Mouse (Mus musculus) liver, embryonic 14.5 days (tissue): ENCODE data around the gene Smyd5. TPM values are rescaled to one million over a fixed set of nuclear protein-coding genes. Genes with fewer than 3 reads are reported as not detected.

ENCODE experiments used
- ATAC-seq: fragments of 200-750 bp; cut with Nextera tagmentation; 2 replicates; pipeline ENCODE4 v1.8.0; 2017; ENCODE audit warnings: moderate number of reproducible peaks, mild to moderate bottlenecking, moderate library complexity; ENCODE audit not compliant: insufficient read depth
- DNase-seq, 3 experiments: peaks; one replicate each; pipeline ENCODE4 v3.0.0-alpha.2; 2012 to 2013; ENCODE audit warnings: low read depth in 3 of 3, low spot score in 3 of 3
- H3K27ac ChIP-seq: fragments of 300-500 bp; sonication (generic); 2 replicates; pipeline ENCODE4 v1.5.1; 2014; ENCODE audit warnings: moderate library complexity, mild to moderate bottlenecking, control low read depth, inconsistent platforms
- H3K27me3 ChIP-seq: fragments of 300-500 bp; sonication (generic); 2 replicates; pipeline ENCODE4 v1.6.1; 2014; ENCODE audit warnings: mild to moderate bottlenecking, low read length, moderate library complexity; ENCODE audit not compliant: control insufficient read depth, insufficient read depth
- H3K36me3 ChIP-seq: fragments of 300-500 bp; sonication (generic); replicated peaks from 2 replicates; pipeline ENCODE4 v1.6.1; 2014; ENCODE audit warnings: low read depth; ENCODE audit not compliant: control insufficient read depth, insufficient read depth
- H3K4me1 ChIP-seq, 2 experiments: fragments of 200-500 bp in 1 of 2; fragments of 300-500 bp in 1 of 2; sonication (generic) in 1 of 2; replicated peaks; 2 replicates each; pipeline ENCODE4 v1.6.1; 2012 to 2014; ENCODE audit warnings: antibody characterized with exemption in 1 of 2, inconsistent platforms in 1 of 2, low read length in 1 of 2; ENCODE audit not compliant: control insufficient read depth in 2 of 2, insufficient read depth in 2 of 2
- H3K4me2 ChIP-seq: fragments of 300-500 bp; sonication (generic); 2 replicates; pipeline ENCODE4 v1.6.1; 2014; ENCODE audit warnings: low read depth, mild to moderate bottlenecking, control low read depth, moderate library complexity
- H3K4me3 ChIP-seq, 2 experiments: fragments of 200-500 bp in 1 of 2; fragments of 300-500 bp in 1 of 2; sonication (generic) in 1 of 2; 2 replicates each; pipeline ENCODE4 v1.5.1; 2012 to 2014; ENCODE audit warnings: low read depth in 2 of 2, low read length in 2 of 2, mild to moderate bottlenecking in 2 of 2, control low read depth in 1 of 2, inconsistent platforms in 1 of 2, moderate library complexity in 1 of 2; ENCODE audit not compliant: insufficient read depth in 1 of 2
- H3K9ac ChIP-seq: fragments of 300-500 bp; sonication (generic); replicated peaks from 2 replicates; pipeline ENCODE4 v1.6.1; 2014; ENCODE audit warnings: mild to moderate bottlenecking, control low read depth, moderate library complexity
- H3K9me3 ChIP-seq: fragments of 300-500 bp; sonication (generic); 2 replicates; pipeline ENCODE4 v1.6.1; 2016; ENCODE audit warnings: low read length, mixed read lengths; ENCODE audit not compliant: control insufficient read depth
- CTCF ChIP-seq: IDR thresholded peaks from 2 replicates; pipeline ENCODE4 v1.5.1; 2016; ENCODE audit warnings: antibody characterized with exemption, low read depth, control low read depth
- EP300 ChIP-seq: IDR thresholded peaks from 2 replicates; pipeline ENCODE4 v1.6.1; 2016; ENCODE audit warnings: antibody characterized with exemption, low read depth
- WGBS: fragments of 180-500 bp; shearing (Covaris S2); extraction: QIAGEN DNeasy Blood & Tissue Kit; methylation state at CpG from one replicate; pipeline ENCODE4 v1.1.7; 2014; ENCODE audit not compliant: insufficient replicate concordance; 5-methylcytosine and 5-hydroxymethylcytosine counted together
- polyA plus RNA-seq, 2 experiments: library from polyadenylated mRNA; depleted of rRNA in 1 of 2; stranded (reverse) in 1 of 2; unstranded in 1 of 2; fragments of >200 nt; fragmentation: Nextera tagmentation in 1 of 2; extraction: Ambion mirVana in 1 of 2; gene quantifications; 2 replicates each; pipeline versions ENCODE4 v1.2.1 to v1.2.3; 2012 to 2014

Gene Smyd5
- polyA plus RNA-seq, 2 experiments: 16.9 TPM

DNA sequence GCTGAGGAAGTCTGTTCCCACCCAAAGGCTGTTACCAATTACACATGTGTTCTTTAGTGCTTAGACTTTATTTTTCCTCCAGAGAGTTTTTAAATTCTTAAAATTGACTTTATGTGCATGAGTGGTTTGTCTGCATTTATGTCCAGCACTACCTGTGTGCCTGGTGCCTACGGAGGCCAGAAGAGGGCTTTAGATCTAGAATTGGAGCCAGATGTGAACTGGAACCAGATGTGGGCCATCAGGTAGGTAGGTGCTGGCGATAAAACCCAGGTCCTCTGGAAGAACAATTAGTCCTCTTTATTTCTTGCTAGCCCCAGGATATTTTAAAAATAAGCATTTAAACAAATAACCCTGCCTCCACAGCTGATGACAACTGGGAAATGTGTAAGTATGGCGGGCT, 59.8 kb downstream of the Smyd5 start:
- no peak overlapping the region for H3K4me2 ChIP-seq
- H3K36me3 ChIP-seq: no peaks in the 10 kb centered on the region
- no peaks in the 10 kb centered on the region for H3K27me3 ChIP-seq
- H3K9me3 ChIP-seq: no peaks in the 10 kb centered on the region
- no peak overlapping the region for H3K27ac ChIP-seq
- no peak for ATAC-seq
- TF ChIP-seq EP300 (no peak), CTCF (no peak)
- H3K9ac ChIP-seq: no peak overlapping the region
- DNase-seq: no peak
- H3K4me1 ChIP-seq: no peaks in the 10 kb centered on the region
- 46% methylated on average over 3 of the region's 3 CpGs for whole genome bisulfite sequencing
- no peak overlapping the region for H3K4me3 ChIP-seq

Other genes starting within 250 kb of the Smyd5 start
- gene Emx1, start 244.6 kb upstream of the Smyd5 start, polyA plus RNA-seq (2012; rRNA removed): 0.03 and 0.12 TPM in 2 replicates
- not detected in 2 replicates for gene Emx1, start 244.6 kb upstream of the Smyd5 start, polyA plus RNA-seq (2014; fragmentation: Nextera tagmentation; extraction: Ambion mirVana)
- 0.69 and 0.77 TPM in 2 replicates for gene Sfxn5, start 98.6 kb upstream of the Smyd5 start, polyA plus RNA-seq (2012; rRNA removed)
- gene Sfxn5, start 98.6 kb upstream of the Smyd5 start, polyA plus RNA-seq (2014; fragmentation: Nextera tagmentation; extraction: Ambion mirVana): 0.49 and 1.2 TPM in 2 replicates
- gene Rab11fip5, start 57.4 kb upstream of the Smyd5 start, polyA plus RNA-seq (2012; rRNA removed): 0.29 and 0.40 TPM in 2 replicates
- 0.33 and 0.61 TPM in 2 replicates for gene Rab11fip5, start 57.4 kb upstream of the Smyd5 start, polyA plus RNA-seq (2014; fragmentation: Nextera tagmentation; extraction: Ambion mirVana)
- gene Noto, start 8.1 kb upstream of the Smyd5 start, polyA plus RNA-seq (2012; rRNA removed): not detected in 2 replicates
- gene Noto, start 8.1 kb upstream of the Smyd5 start, polyA plus RNA-seq (2014; fragmentation: Nextera tagmentation; extraction: Ambion mirVana): not detected in 2 replicates
- gene Cct7, start 19.5 kb downstream of the Smyd5 start, polyA plus RNA-seq (2012; rRNA removed): 102 and 162 TPM in 2 replicates
- gene Cct7, start 19.5 kb downstream of the Smyd5 start, polyA plus RNA-seq (2014; fragmentation: Nextera tagmentation; extraction: Ambion mirVana): 285 and 290 TPM in 2 replicates
- 16.9 and 18.4 TPM in 2 replicates for gene Pradc1, start 20.0 kb downstream of the Smyd5 start, polyA plus RNA-seq (2012; rRNA removed)
- gene Pradc1, start 20.0 kb downstream of the Smyd5 start, polyA plus RNA-seq (2014; fragmentation: Nextera tagmentation; extraction: Ambion mirVana): 18.1 and 19.8 TPM in 2 replicates
- gene Fbxo41, start 71.0 kb downstream of the Smyd5 start, polyA plus RNA-seq (2012; rRNA removed): 0.02 TPM in 1 of 2 replicates, not detected in the other
- not detected in 2 replicates for gene Fbxo41, start 71.0 kb downstream of the Smyd5 start, polyA plus RNA-seq (2014; fragmentation: Nextera tagmentation; extraction: Ambion mirVana)
- not detected in 2 replicates for gene Egr4, start 81.6 kb downstream of the Smyd5 start, polyA plus RNA-seq (2012; rRNA removed)
- gene Egr4, start 81.6 kb downstream of the Smyd5 start, polyA plus RNA-seq (2014; fragmentation: Nextera tagmentation; extraction: Ambion mirVana): not detected in 2 replicates
- gene Alms1, start 155.5 kb downstream of the Smyd5 start, polyA plus RNA-seq (2012; rRNA removed): 1.2 and 1.7 TPM in 2 replicates
- 1.8 and 2.1 TPM in 2 replicates for gene Alms1, start 155.5 kb downstream of the Smyd5 start, polyA plus RNA-seq (2014; fragmentation: Nextera tagmentation; extraction: Ambion mirVana)